Mouse (Mus musculus) C2C12 (cell line): ENCODE data around the gene Ppm1l.

Source experiments
- CEBPB ChIP-seq: IDR thresholded peaks from one replicate; pipeline ENCODE4 v1.6.1; 2011; ENCODE audit warnings: low read depth, mild to moderate bottlenecking, control low read depth, moderate library complexity
- CTCF ChIP-seq: IDR thresholded peaks from one replicate; pipeline ENCODE4 v1.5.1; 2011; ENCODE audit not compliant: control insufficient read depth, insufficient read depth, insufficient read length
- MAX ChIP-seq: IDR thresholded peaks from one replicate; pipeline ENCODE4 v1.6.1; 2011; ENCODE audit warnings: mild to moderate bottlenecking, control low read depth
- MYOD1 ChIP-seq: IDR thresholded peaks from one replicate; pipeline ENCODE4 v1.6.1; 2011; ENCODE audit warnings: low read depth; ENCODE audit not compliant: control insufficient read depth, insufficient read length
- MYOG ChIP-seq: IDR thresholded peaks from one replicate; pipeline ENCODE4 v1.6.1; 2011; ENCODE audit not compliant: control insufficient read depth, insufficient read length; ENCODE audit errors: extremely low read depth
- USF1 ChIP-seq: IDR thresholded peaks from one replicate; pipeline ENCODE4 v1.6.1; 2011; ENCODE audit warnings: low read depth, mild to moderate bottlenecking, control low read depth, moderate library complexity

GRCm38 (mm10) chr3:69599166-69599500 is 282.5 kb downstream of the Ppm1l start:
- TF ChIP-seq CTCF (no peak), CEBPB (no peak), USF1 (no peak), MYOG (no peak), MAX (no peak), MYOD1 (no peak)
